Mouse (Mus musculus) urinary bladder, adult 2 months (tissue): Measurements from ENCODE around the gene Hhatl. TPM values are rescaled to one million over a fixed set of nuclear protein-coding genes. Genes with fewer than 3 reads are reported as not detected.

Experiments used
- DNase-seq: peaks from one replicate; pipeline ENCODE4 v3.0.0; 2022; ENCODE audit warnings: low spot score
- polyA plus RNA-seq: library from polyadenylated mRNA; depleted of rRNA; stranded (reverse); fragments of >200 nt; gene quantifications from 2 replicates; pipeline ENCODE4 v1.2.3, GENCODE M21; 2012; rRNA removed

The Hhatl gene
- 1.9 and 3.0 TPM in 2 replicates for polyA plus RNA-seq

- no peak for DNase-seq
Measured at GRCm38 (mm10) chr9:121791757-121792521, at the start of gene Hhatl. Hhatl (minus strand) TSS chr9:121792507.

- DNase-seq: no peak
Measured at GRCm38 (mm10) chr9:121839622-121839965, 47.3 kb upstream of the Hhatl start.

- no peak for DNase-seq
Measured at GRCm38 (mm10) chr9:121838829-121839621, 46.7 kb upstream of the Hhatl start, which contains the start of gene Ccdc13. Ccdc13 (minus strand) TSS chr9:121839461.

GRCm38 (mm10) chr9:121838008-121838407, 45.7 kb upstream of the Hhatl start:
- DNase-seq: no peak

DNA sequence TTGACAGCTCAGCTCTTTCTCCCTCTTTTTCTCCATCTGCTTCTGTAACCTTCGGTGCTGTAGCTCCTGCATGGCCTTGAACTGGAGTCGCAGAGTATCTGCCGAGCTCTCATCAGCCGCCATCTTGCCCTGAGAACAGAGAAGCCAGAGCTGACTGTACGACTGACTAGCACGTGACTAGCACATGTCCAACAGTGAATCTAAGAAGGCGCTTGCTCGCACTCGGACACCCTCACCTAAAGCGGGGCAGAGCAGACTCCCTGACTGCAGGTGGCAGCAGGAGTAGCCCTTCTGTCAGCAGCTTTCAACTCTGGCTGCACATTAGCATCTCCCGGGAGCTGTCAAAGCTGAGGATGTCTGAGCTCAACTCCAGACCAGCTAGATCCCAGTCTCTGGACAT, 41.5 kb upstream of the Hhatl start:
- no peak for DNase-seq

- DNase-seq: no peak
Measured at GRCm38 (mm10) chr9:121830956-121831293, 38.6 kb upstream of the Hhatl start.

- DNase-seq: peak; percentile 32
Measured at GRCm38 (mm10) chr9:121830243-121830955, 38.1 kb upstream of the Hhatl start.

GRCm38 (mm10) chr9:121829270-121829992, 37.1 kb upstream of the Hhatl start:
- DNase-seq: no peak

- no peak for DNase-seq
Measured at GRCm38 (mm10) chr9:121828314-121828713, 36.0 kb upstream of the Hhatl start.

DNA sequence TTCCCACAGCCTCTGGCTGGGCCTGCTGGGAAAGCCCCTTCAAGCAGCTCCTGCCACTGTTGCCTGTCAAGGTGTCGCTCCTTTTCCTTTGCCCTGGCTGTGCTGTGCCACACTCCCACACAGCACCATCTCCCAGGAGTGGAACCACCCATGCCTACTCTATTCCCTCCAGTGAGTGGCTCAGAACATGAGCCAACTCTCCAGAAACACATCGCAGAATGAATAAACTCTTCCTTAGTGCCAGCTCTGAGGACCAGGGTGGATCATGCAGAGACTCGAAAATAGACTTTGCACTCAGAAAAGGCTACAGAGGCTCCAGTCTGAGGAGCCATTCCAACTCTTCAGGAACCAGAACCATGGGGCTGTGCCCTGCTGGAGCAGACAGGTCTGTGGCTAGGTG, 34.0 kb upstream of the Hhatl start:
- DNase-seq: no peak

GRCm38 (mm10) chr9:121823991-121824390, 31.7 kb upstream of the Hhatl start:
- no peak for DNase-seq

DNA sequence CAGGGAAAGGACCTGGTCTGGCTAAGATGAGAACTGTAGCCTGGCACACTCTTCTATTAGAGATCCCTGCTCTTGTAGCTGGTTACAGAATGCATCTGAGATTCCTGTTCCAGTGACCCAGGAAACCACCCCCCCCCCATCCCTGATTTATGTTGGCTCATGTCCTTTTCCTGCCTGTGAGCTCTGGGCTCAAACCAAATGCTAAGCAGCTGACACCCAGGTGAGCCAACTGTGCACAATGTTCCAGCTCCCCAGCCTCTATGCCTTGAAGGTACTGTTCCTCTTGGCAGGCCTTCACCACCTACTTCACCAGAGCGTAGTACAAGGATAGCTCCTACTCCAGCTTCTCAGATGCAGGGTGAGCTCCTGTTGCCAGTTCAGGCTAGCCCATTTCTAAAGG, 30.7 kb upstream of the Hhatl start:
- no peak for DNase-seq

GRCm38 (mm10) chr9:121822585-121822991, 30.3 kb upstream of the Hhatl start:
- DNase-seq: no peak

- no peak for DNase-seq
Measured at GRCm38 (mm10) chr9:121820765-121821164, 28.5 kb upstream of the Hhatl start.

- DNase-seq: no peak
Measured at GRCm38 (mm10) chr9:121819771-121820471, 27.6 kb upstream of the Hhatl start.

DNA sequence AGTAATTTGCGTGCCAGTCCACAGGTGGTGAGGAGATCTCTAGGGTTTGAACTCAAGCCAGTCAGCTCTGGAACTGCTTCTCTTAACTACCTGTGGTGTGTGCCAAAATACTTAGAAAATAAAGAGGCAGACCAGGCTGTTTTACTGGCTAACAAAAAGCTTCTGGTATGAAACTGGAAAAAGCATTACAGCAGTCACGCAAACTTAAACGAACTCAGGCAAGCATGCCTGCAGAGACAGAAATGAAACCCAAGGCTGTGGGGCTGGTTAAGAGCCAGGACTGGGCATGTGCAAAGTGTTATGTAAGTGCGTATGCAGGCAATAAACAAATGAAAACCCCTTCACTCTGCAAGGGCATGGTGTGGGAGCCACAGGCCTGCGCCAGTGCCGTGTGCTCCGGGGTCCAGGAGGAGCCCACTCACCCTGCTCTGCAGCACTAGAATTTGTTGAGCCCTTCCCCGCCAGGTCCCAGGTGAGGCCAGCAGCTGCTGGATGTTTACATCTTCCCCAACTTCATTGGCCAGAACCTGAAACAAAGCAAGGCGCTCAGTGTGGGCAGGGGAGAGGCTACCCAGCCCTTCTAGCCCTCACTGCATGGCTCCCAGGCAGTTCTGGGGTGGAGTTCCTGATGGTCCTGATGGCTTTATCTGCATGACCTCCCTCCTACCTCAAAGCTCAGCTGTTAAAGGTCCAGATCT, 26.9 kb upstream of the Hhatl start:
- no peak for DNase-seq

- DNase-seq: no peak
Measured at GRCm38 (mm10) chr9:121815183-121815582, 22.9 kb upstream of the Hhatl start.

DNA sequence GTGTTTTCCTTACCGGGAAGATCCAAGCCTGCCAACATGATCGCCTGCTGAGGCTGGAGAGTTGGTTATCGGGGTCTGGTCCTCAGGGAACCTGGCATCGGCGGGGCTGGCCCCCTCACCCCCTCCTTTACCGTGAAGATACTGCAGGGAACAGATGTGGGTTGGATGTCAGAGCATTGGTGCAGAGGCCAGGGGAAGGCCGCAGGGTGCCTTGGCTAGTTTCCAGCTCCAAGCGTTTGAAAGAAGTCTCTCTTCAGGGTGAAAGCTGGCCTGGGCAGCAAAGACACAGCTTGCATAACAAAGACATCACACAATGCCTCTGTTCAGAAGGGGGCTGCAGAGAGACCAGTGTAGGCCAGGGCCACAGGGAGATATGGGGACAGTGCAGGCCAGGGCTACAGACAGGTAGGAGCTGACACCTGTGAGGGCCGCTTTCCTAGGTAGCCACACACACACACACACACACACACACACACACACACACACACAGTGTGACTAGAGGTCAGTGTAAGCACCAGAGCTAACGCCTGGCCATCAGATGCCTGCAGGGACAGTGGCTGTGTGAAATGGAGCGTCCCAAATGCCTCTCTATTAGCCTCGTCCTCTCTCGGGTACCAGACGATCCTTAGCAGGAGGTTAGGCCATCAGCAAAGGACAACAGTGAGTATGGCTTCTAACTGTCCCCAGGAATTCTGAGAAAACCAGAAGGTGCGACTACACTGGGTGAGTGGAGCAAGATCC, 17.9 kb upstream of the Hhatl start:
- no peak for DNase-seq

- no peak for DNase-seq
Measured at GRCm38 (mm10) chr9:121808511-121808910, 16.2 kb upstream of the Hhatl start.

- DNase-seq: no peak
Measured at GRCm38 (mm10) chr9:121807947-121808346, 15.6 kb upstream of the Hhatl start.
